Mouse (Mus musculus): ENCODE data around the gene Calhm4. TPM values are rescaled to one million over a fixed set of nuclear protein-coding genes. Genes with fewer than 3 reads are reported as not detected.
A peak's percentile ranks its signal among the peaks of the same experiment; 100 is the strongest.
"Not testable (repeated sequence)": the region's sequence is repeated elsewhere in the genome, so short reads cannot be mapped to it uniquely, and the experiment has no call there.

Calhm4 gene
- polyA plus RNA-seq, 1 experiment from 2014 or later, result not detected

DNA sequence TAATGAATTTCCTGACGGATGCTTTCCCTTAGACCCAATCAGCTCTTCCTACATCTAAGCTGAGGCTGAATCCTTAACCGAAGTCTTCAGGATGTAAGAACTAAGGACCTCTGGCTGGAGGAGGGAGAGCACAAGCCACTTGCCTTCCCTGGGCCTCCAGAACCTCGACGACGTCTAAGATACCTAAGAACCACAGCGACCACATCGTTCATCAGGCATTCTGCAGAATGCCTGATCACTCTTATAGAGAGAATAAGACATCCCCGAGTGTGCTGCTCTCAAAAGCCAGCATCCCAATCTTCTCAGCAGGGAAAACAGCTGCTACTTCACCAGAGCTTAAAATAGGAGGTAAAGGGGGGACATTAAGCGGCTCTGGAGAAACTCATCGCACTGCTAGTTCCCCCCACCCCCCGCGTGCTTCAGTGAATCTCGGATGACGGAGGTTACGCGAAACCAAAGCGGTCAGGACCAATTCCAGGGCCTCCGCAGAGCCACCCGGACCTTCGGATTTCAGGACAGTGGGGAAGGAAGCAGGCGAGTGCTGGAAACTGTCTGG, 25.3 kb downstream of the Calhm4 start:
- peaks cover 10% of the 10 kb centered on the region for H3K4me1 ChIP-seq (ENCODE audit: control insufficient read depth, insufficient read depth, low read length)
- WGBS, result under 1% methylated on average over 21 of the region's 21 CpGs
- H3K27me3 ChIP-seq (replicated peaks; ENCODE audit: control insufficient read depth, insufficient read depth, low read length), result no peaks in the 10 kb centered on the region
- ATAC-seq (no peak), DNase-seq (ENCODE audit: low spot score) (peak; percentile 44)
- H3K27ac ChIP-seq (ENCODE audit: low read depth, low read length), result peak overlapping the region; percentile 91
- H3K4me2 ChIP-seq (ENCODE audit: low read length), result peak overlapping the region; percentile 88
- no peaks in the 10 kb centered on the region for H3K9me3 ChIP-seq (replicated peaks; ENCODE audit: control insufficient read depth, low read length)
- peak overlapping the region; percentile 93 for H3K9ac ChIP-seq (ENCODE audit: low read length)
- peak overlapping the region; percentile 91 for H3K4me3 ChIP-seq (ENCODE audit: low read depth, low read length)
- H3K36me3 ChIP-seq (ENCODE audit: control insufficient read depth, insufficient read depth, low read length), result 0 out of 2 replicates have a peak, but pooled peaks cover 3% of the 10 kb centered on the region

DNA sequence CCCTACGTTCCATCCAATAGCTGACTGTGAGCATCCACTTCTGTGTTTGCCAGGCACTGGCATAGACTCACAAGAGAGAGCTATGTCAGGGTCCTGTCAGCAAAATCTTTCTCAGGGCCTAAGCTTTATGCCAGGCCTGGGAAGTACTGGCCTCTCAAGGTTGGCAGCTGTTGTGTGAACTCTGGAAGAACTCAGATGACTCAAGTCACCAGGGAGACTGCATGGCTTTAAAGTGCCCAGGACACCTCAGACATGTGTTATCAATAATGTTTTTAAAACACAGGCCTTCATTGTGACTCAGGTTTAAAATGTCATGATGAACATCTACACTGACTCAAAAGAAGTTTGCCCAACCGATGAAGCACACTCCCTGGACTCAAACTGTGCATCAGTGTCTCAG, 30.9 kb downstream of the Calhm4 start:
- 89% methylated on average over 2 of the region's 2 CpGs for WGBS

DNA sequence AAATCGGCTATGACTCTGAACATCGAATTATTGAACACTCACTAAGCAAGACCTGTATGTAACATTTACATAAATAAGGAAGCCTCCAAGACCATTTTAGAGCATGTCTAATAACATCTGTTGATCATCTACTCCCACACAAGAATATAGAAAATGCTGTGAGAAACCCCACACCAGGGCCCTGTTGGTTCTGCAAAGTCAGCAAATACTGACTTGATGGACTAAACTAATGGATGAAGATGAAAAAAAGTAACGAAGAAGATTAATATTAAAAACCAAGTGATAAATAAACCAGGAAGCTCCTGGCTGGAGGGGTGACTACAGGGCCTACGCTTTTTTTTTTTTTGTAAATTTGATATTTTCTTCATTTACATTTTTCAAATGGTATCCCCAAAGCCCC, 31.5 kb downstream of the Calhm4 start:
- Histone ChIP-seq H3K9me3 (replicated peaks; ENCODE audit: control insufficient read depth, low read length) (no peaks in the 10 kb centered on the region), H3K27me3 (replicated peaks; ENCODE audit: control insufficient read depth, insufficient read depth, low read length) (no peaks in the 10 kb centered on the region), H3K4me1 (ENCODE audit: control insufficient read depth, insufficient read depth, low read length) (no peaks in the 10 kb centered on the region), H3K4me3 (ENCODE audit: low read depth, low read length) (no peak overlapping the region), H3K9ac (ENCODE audit: low read length) (no peak overlapping the region), H3K36me3 (ENCODE audit: control insufficient read depth, insufficient read depth, low read length) (peaks cover 18% of the 10 kb centered on the region; the same call in 1 of the 2 replicates), H3K27ac (ENCODE audit: low read depth, low read length) (no peak overlapping the region), H3K4me2 (ENCODE audit: low read length) (no peak overlapping the region)
- DNase-seq (ENCODE audit: low spot score) (no peak), ATAC-seq (no peak)
- 96% methylated on average over 4 of the region's 4 CpGs for WGBS

More for the DNA sequence above, 30.9 kb downstream of the Calhm4 start:
- H3K4me3 ChIP-seq (ENCODE audit: low read depth, low read length), result no peak overlapping the region
- no peaks in the 10 kb centered on the region for H3K9me3 ChIP-seq (replicated peaks; ENCODE audit: control insufficient read depth, low read length)
- no peak overlapping the region for H3K9ac ChIP-seq (ENCODE audit: low read length)
- no peak overlapping the region for H3K27ac ChIP-seq (ENCODE audit: low read depth, low read length)
- H3K4me2 ChIP-seq (ENCODE audit: low read length), result no peak overlapping the region
- H3K27me3 ChIP-seq (replicated peaks; ENCODE audit: control insufficient read depth, insufficient read depth, low read length), result no peaks in the 10 kb centered on the region
- peaks cover 17% of the 10 kb centered on the region; the same call in 1 of the 2 replicates for H3K36me3 ChIP-seq (ENCODE audit: control insufficient read depth, insufficient read depth, low read length)
- H3K4me1 ChIP-seq (ENCODE audit: control insufficient read depth, insufficient read depth, low read length), result peaks cover 5% of the 10 kb centered on the region
- ATAC-seq, result no peak
- DNase-seq (ENCODE audit: low spot score), result no peak

- Histone ChIP-seq H3K9ac (ENCODE audit: low read length) (no peak overlapping the region), H3K4me1 (ENCODE audit: control insufficient read depth, insufficient read depth, low read length) (no peaks in the 10 kb centered on the region), H3K36me3 (ENCODE audit: control insufficient read depth, insufficient read depth, low read length) (peaks cover 81% of the 10 kb centered on the region), H3K4me2 (ENCODE audit: low read length) (no peak overlapping the region), H3K27me3 (replicated peaks; ENCODE audit: control insufficient read depth, insufficient read depth, low read length) (no peaks in the 10 kb centered on the region), H3K27ac (ENCODE audit: low read depth, low read length) (no peak overlapping the region), H3K9me3 (replicated peaks; ENCODE audit: control insufficient read depth, low read length) (no peaks in the 10 kb centered on the region), H3K4me3 (ENCODE audit: low read depth, low read length) (no peak overlapping the region)
- no peak for ATAC-seq
- DNase-seq (ENCODE audit: low spot score), result no peak
Measured at GRCm38 (mm10) chr10:33998397-33998796, 45.7 kb downstream of the Calhm4 start.

DNA sequence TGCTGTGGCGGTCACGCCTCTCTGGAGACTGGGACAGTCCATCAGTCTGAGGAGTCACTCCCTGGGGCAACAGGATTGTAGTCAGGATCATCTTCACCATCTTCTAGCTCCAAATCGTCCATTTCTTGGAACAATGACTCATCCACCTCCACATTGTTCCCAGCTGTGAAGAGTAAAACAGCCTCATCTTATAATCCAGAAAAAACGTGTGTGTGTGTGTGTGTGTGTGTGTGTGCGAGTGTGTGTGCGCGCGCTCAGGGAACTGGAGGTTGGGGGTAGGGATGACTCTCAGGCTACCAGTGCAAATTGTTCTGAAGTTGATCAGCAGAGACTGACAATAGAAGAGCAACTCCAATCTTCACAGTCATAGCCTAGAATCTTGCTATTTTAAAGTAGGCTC, 47.4 kb downstream of the Calhm4 start:
- not testable (repeated sequence) for H3K9me3 ChIP-seq (replicated peaks; ENCODE audit: control insufficient read depth, low read length); H3K4me1 ChIP-seq (ENCODE audit: control insufficient read depth, insufficient read depth, low read length); ATAC-seq; H3K4me3 ChIP-seq (ENCODE audit: low read depth, low read length); DNase-seq (ENCODE audit: low spot score); H3K4me2 ChIP-seq (ENCODE audit: low read length); H3K27ac ChIP-seq (ENCODE audit: low read depth, low read length); H3K27me3 ChIP-seq (replicated peaks; ENCODE audit: control insufficient read depth, insufficient read depth, low read length); H3K9ac ChIP-seq (ENCODE audit: low read length)
- 88% methylated on average over 6 of the region's 8 CpGs for WGBS
- H3K36me3 ChIP-seq (ENCODE audit: control insufficient read depth, insufficient read depth, low read length), result peaks cover 82% of the 10 kb centered on the region

Other genes with a start within 250 kb of the Calhm4 start
- not detected in 2 replicates for gene Sult3a1, start 186.6 kb downstream of the Calhm4 start, polyA plus RNA-seq (2014; fragmentation: Nextera tagmentation; extraction: Ambion mirVana)
- 0.39 and 0.94 TPM in 2 replicates for gene Rsph4a, start 139.2 kb downstream of the Calhm4 start, polyA plus RNA-seq (2014; fragmentation: Nextera tagmentation; extraction: Ambion mirVana)
- gene Zup1, start 93.0 kb downstream of the Calhm4 start, polyA plus RNA-seq (2014; fragmentation: Nextera tagmentation; extraction: Ambion mirVana), result 21.4 and 22.8 TPM in 2 replicates
- 147 TPM in 2 replicates for gene Rwdd1, start 24.7 kb downstream of the Calhm4 start, polyA plus RNA-seq (2014; fragmentation: Nextera tagmentation; extraction: Ambion mirVana)
- not detected in 2 replicates for gene Trappc3l, start 6.7 kb downstream of the Calhm4 start, polyA plus RNA-seq (2014; fragmentation: Nextera tagmentation; extraction: Ambion mirVana)
- 0.39 and 0.59 TPM in 2 replicates for gene Calhm5, start 52.2 kb upstream of the Calhm4 start, polyA plus RNA-seq (2014; fragmentation: Nextera tagmentation; extraction: Ambion mirVana)
- gene Calhm6, start 83.7 kb upstream of the Calhm4 start, polyA plus RNA-seq (2014; fragmentation: Nextera tagmentation; extraction: Ambion mirVana), result 0.27 TPM in 1 of 2 replicates, not detected in the other
- gene Dse, start 163.4 kb upstream of the Calhm4 start, polyA plus RNA-seq (2014; fragmentation: Nextera tagmentation; extraction: Ambion mirVana), result 6.2 and 7.6 TPM in 2 replicates
- gene Tspyl1, start 237.9 kb upstream of the Calhm4 start, polyA plus RNA-seq (2014; fragmentation: Nextera tagmentation; extraction: Ambion mirVana), result 70.6 and 75.6 TPM in 2 replicates

Data from forebrain, embryonic 14.5 days (tissue).